Mouse (Mus musculus): ENCODE measurements around the gene Gm13279.

- TF ChIP-seq POLR2A (IDR thresholded peaks at IDR 0.05; ENCODE audit: insufficient read depth, low read depth, low read length) (no peak), CTCF (IDR thresholded peaks at IDR 0.05; ENCODE audit: insufficient read depth, low read depth, low read length) (no peak)
Observed at GRCm38 (mm10) chr4:88819659-88820058, 22.5 kb downstream of the Gm13279 start, which contains the start of gene Ifna11.
